Mouse (Mus musculus): ENCODE measurements around the gene Sqstm1.

Sqstm1 gene

GRCm38 (mm10) chr11:50236937-50237835 lies 26.6 kb upstream of the Sqstm1 start:
- Histone ChIP-seq H3K27me3 (ENCODE audit: control insufficient read depth, insufficient read depth, low read length, poor library complexity, severe bottlenecking) (no peaks in the 10 kb centered on the region), H3K36me3 (ENCODE audit: control insufficient read depth, insufficient read depth, low read length, poor library complexity, severe bottlenecking) (no peaks in the 10 kb centered on the region)
- DNase-seq (ENCODE audit: low read depth, low spot score), result peak; percentile 52

GRCm38 (mm10) chr11:50236540-50236936 lies 25.9 kb upstream of the Sqstm1 start:
- DNase-seq (ENCODE audit: low read depth, low spot score), result peak; percentile 95
- no peaks in the 10 kb centered on the region for H3K27me3 ChIP-seq (ENCODE audit: control insufficient read depth, insufficient read depth, low read length, poor library complexity, severe bottlenecking)
- no peaks in the 10 kb centered on the region for H3K36me3 ChIP-seq (ENCODE audit: control insufficient read depth, insufficient read depth, low read length, poor library complexity, severe bottlenecking)

- no peaks in the 10 kb centered on the region for H3K36me3 ChIP-seq (ENCODE audit: control insufficient read depth, insufficient read depth, low read length, poor library complexity, severe bottlenecking)
- H3K27me3 ChIP-seq (ENCODE audit: control insufficient read depth, insufficient read depth, low read length, poor library complexity, severe bottlenecking), result no peaks in the 10 kb centered on the region
- DNase-seq (ENCODE audit: low read depth, low spot score), result no peak
Observed at GRCm38 (mm10) chr11:50234606-50235005, 24.0 kb upstream of the Sqstm1 start.

GRCm38 (mm10) chr11:50233993-50234392 lies 23.4 kb upstream of the Sqstm1 start:
- peak; percentile 46 for DNase-seq (ENCODE audit: low read depth, low spot score)
- no peaks in the 10 kb centered on the region for H3K27me3 ChIP-seq (ENCODE audit: control insufficient read depth, insufficient read depth, low read length, poor library complexity, severe bottlenecking)
- no peaks in the 10 kb centered on the region for H3K36me3 ChIP-seq (ENCODE audit: control insufficient read depth, insufficient read depth, low read length, poor library complexity, severe bottlenecking)

- DNase-seq (ENCODE audit: low read depth, low spot score), result no peak
- H3K36me3 ChIP-seq (ENCODE audit: control insufficient read depth, insufficient read depth, low read length, poor library complexity, severe bottlenecking), result no peaks in the 10 kb centered on the region
- H3K27me3 ChIP-seq (ENCODE audit: control insufficient read depth, insufficient read depth, low read length, poor library complexity, severe bottlenecking), result no peaks in the 10 kb centered on the region
Observed at GRCm38 (mm10) chr11:50233022-50233421, 22.4 kb upstream of the Sqstm1 start.

GRCm38 (mm10) chr11:50231411-50231810 lies 20.8 kb upstream of the Sqstm1 start:
- no peaks in the 10 kb centered on the region for H3K27me3 ChIP-seq (ENCODE audit: control insufficient read depth, insufficient read depth, low read length, poor library complexity, severe bottlenecking)
- H3K36me3 ChIP-seq (ENCODE audit: control insufficient read depth, insufficient read depth, low read length, poor library complexity, severe bottlenecking), result no peaks in the 10 kb centered on the region
- DNase-seq (ENCODE audit: low read depth, low spot score), result peak; percentile 89

- DNase-seq (ENCODE audit: low read depth, low spot score), result no peak
- Histone ChIP-seq H3K27me3 (ENCODE audit: control insufficient read depth, insufficient read depth, low read length, poor library complexity, severe bottlenecking) (no peaks in the 10 kb centered on the region), H3K36me3 (ENCODE audit: control insufficient read depth, insufficient read depth, low read length, poor library complexity, severe bottlenecking) (no peaks in the 10 kb centered on the region)
Observed at GRCm38 (mm10) chr11:50230481-50231304, 20.1 kb upstream of the Sqstm1 start.

- H3K27me3 ChIP-seq (ENCODE audit: control insufficient read depth, insufficient read depth, low read length, poor library complexity, severe bottlenecking), result no peaks in the 10 kb centered on the region
- no peak for DNase-seq (ENCODE audit: low read depth, low spot score)
- H3K36me3 ChIP-seq (ENCODE audit: control insufficient read depth, insufficient read depth, low read length, poor library complexity, severe bottlenecking), result no peaks in the 10 kb centered on the region
Observed at GRCm38 (mm10) chr11:50229252-50229910, 18.8 kb upstream of the Sqstm1 start.

GRCm38 (mm10) chr11:50228772-50229171 lies 18.1 kb upstream of the Sqstm1 start:
- Histone ChIP-seq H3K27me3 (ENCODE audit: control insufficient read depth, insufficient read depth, low read length, poor library complexity, severe bottlenecking) (no peaks in the 10 kb centered on the region), H3K36me3 (ENCODE audit: control insufficient read depth, insufficient read depth, low read length, poor library complexity, severe bottlenecking) (no peaks in the 10 kb centered on the region)
- DNase-seq (ENCODE audit: low read depth, low spot score), result no peak

- Histone ChIP-seq H3K36me3 (ENCODE audit: control insufficient read depth, insufficient read depth, low read length, poor library complexity, severe bottlenecking) (no peaks in the 10 kb centered on the region), H3K27me3 (ENCODE audit: control insufficient read depth, insufficient read depth, low read length, poor library complexity, severe bottlenecking) (no peaks in the 10 kb centered on the region)
- no peak for DNase-seq (ENCODE audit: low read depth, low spot score)
Observed at GRCm38 (mm10) chr11:50227736-50228135, 17.1 kb upstream of the Sqstm1 start.

- DNase-seq (ENCODE audit: low read depth, low spot score), result no peak
- no peaks in the 10 kb centered on the region for H3K27me3 ChIP-seq (ENCODE audit: control insufficient read depth, insufficient read depth, low read length, poor library complexity, severe bottlenecking)
- H3K36me3 ChIP-seq (ENCODE audit: control insufficient read depth, insufficient read depth, low read length, poor library complexity, severe bottlenecking), result no peaks in the 10 kb centered on the region
Observed at GRCm38 (mm10) chr11:50227226-50227625, 16.6 kb upstream of the Sqstm1 start.

GRCm38 (mm10) chr11:50226406-50226805 lies 15.8 kb upstream of the Sqstm1 start:
- no peaks in the 10 kb centered on the region for H3K36me3 ChIP-seq (ENCODE audit: control insufficient read depth, insufficient read depth, low read length, poor library complexity, severe bottlenecking)
- H3K27me3 ChIP-seq (ENCODE audit: control insufficient read depth, insufficient read depth, low read length, poor library complexity, severe bottlenecking), result no peaks in the 10 kb centered on the region
- no peak for DNase-seq (ENCODE audit: low read depth, low spot score)

- Histone ChIP-seq H3K27me3 (ENCODE audit: control insufficient read depth, insufficient read depth, low read length, poor library complexity, severe bottlenecking) (no peaks in the 10 kb centered on the region), H3K36me3 (ENCODE audit: control insufficient read depth, insufficient read depth, low read length, poor library complexity, severe bottlenecking) (no peaks in the 10 kb centered on the region)
- DNase-seq (ENCODE audit: low read depth, low spot score), result peak; percentile 39
Observed at GRCm38 (mm10) chr11:50225611-50226378, 15.2 kb upstream of the Sqstm1 start.
